Mouse (Mus musculus) kidney, adult 11 months (tissue): ENCODE measurements around the gene Ap1b1.
A peak's percentile ranks its signal among the peaks of the same experiment; 100 is the strongest.

Experiments used
- DNase-seq: peaks from one replicate; pipeline ENCODE4 v3.0.0; 2022

Gene Ap1b1

GRCm38 (mm10) chr11:5040585-5040984 is 54.0 kb downstream of the Ap1b1 start:
- no peak for DNase-seq

GRCm38 (mm10) chr11:5041144-5041780 is 54.6 kb downstream of the Ap1b1 start:
- DNase-seq: no peak

GRCm38 (mm10) chr11:5042645-5043381 is 56.2 kb downstream of the Ap1b1 start:
- no peak for DNase-seq

GRCm38 (mm10) chr11:5046321-5046926 is 59.8 kb downstream of the Ap1b1 start:
- no peak for DNase-seq

GRCm38 (mm10) chr11:5051629-5052028 is 65.0 kb downstream of the Ap1b1 start:
- no peak for DNase-seq

GRCm38 (mm10) chr11:5052200-5052854 is 65.7 kb downstream of the Ap1b1 start:
- DNase-seq: no peak

- DNase-seq: no peak
Measured at GRCm38 (mm10) chr11:5054151-5054550, 67.5 kb downstream of the Ap1b1 start.

GRCm38 (mm10) chr11:5054874-5055273 is 68.2 kb downstream of the Ap1b1 start:
- no peak for DNase-seq

- no peak for DNase-seq
Measured at GRCm38 (mm10) chr11:5055945-5056938, 69.6 kb downstream of the Ap1b1 start.

GRCm38 (mm10) chr11:5057064-5057463 is 70.4 kb downstream of the Ap1b1 start:
- no peak for DNase-seq

GRCm38 (mm10) chr11:5057541-5057855 is 70.9 kb downstream of the Ap1b1 start:
- no peak for DNase-seq

- DNase-seq: peak; percentile 46
Measured at GRCm38 (mm10) chr11:5057856-5058641, 71.4 kb downstream of the Ap1b1 start, which contains the start of gene Rasl10a. Gene Rasl10a, plus strand, starts transcription at chr11:5058128.

GRCm38 (mm10) chr11:5058783-5059182 is 72.2 kb downstream of the Ap1b1 start:
- DNase-seq: no peak

- no peak for DNase-seq
Measured at GRCm38 (mm10) chr11:5059230-5059629, 72.6 kb downstream of the Ap1b1 start.

GRCm38 (mm10) chr11:5059704-5060156 is 73.1 kb downstream of the Ap1b1 start:
- no peak for DNase-seq

GRCm38 (mm10) chr11:5060756-5061412 is 74.3 kb downstream of the Ap1b1 start:
- no peak for DNase-seq

GRCm38 (mm10) chr11:5061413-5062139 is 75.0 kb downstream of the Ap1b1 start:
- DNase-seq: peak; percentile 91

- DNase-seq: peak; percentile 32
Measured at GRCm38 (mm10) chr11:5062326-5062725, 75.7 kb downstream of the Ap1b1 start.

- no peak for DNase-seq
Measured at GRCm38 (mm10) chr11:5062860-5063505, 76.4 kb downstream of the Ap1b1 start.
